Mouse (Mus musculus) forebrain, embryonic 15.5 days (tissue): ENCODE results near the gene Gabrr3. TPM values are rescaled to one million over a fixed set of nuclear protein-coding genes. Genes with fewer than 3 reads are reported as not detected.
A peak's percentile ranks its signal among the peaks of the same experiment; 100 is the strongest.
"Not testable (repeated sequence)": the region's sequence is repeated elsewhere in the genome, so short reads cannot be mapped to it uniquely, and the experiment has no call there.

Source experiments
- ATAC-seq: fragments of 200-750 bp; cut with Nextera tagmentation; replicated peaks from 2 replicates; pipeline ENCODE4 v1.8.0; 2017; ENCODE audit warnings: mild to moderate bottlenecking, moderate TSS enrichment, moderate library complexity
- H3K27ac ChIP-seq: fragments of 300-500 bp; sonication (generic); replicated peaks from 2 replicates; pipeline ENCODE4 v1.5.1; 2015; ENCODE audit warnings: mild to moderate bottlenecking, inconsistent platforms
- H3K27me3 ChIP-seq: fragments of 300-500 bp; sonication (generic); 2 replicates; pipeline ENCODE4 v1.6.1; 2015; ENCODE audit warnings: inconsistent platforms
- H3K36me3 ChIP-seq: fragments of 300-500 bp; sonication (generic); 2 replicates; pipeline ENCODE4 v1.6.1; 2015; ENCODE audit warnings: mild to moderate bottlenecking, inconsistent platforms
- H3K4me1 ChIP-seq: fragments of 300-500 bp; sonication (generic); 2 replicates; pipeline ENCODE4 v1.6.1; 2015; ENCODE audit warnings: inconsistent platforms
- H3K4me2 ChIP-seq: fragments of 300-500 bp; sonication (generic); replicated peaks from 2 replicates; pipeline ENCODE4 v1.6.1; 2015; ENCODE audit warnings: mild to moderate bottlenecking, inconsistent platforms
- H3K4me3 ChIP-seq: fragments of 300-500 bp; sonication (generic); 2 replicates; pipeline ENCODE4 v1.5.1; 2015; ENCODE audit warnings: mild to moderate bottlenecking, inconsistent platforms
- H3K9ac ChIP-seq: fragments of 300-500 bp; sonication (generic); replicated peaks from 2 replicates; pipeline ENCODE4 v1.6.1; 2015; ENCODE audit warnings: mild to moderate bottlenecking, inconsistent platforms
- H3K9me3 ChIP-seq: fragments of 300-500 bp; sonication (generic); 2 replicates; pipeline ENCODE4 v1.6.1; 2016; ENCODE audit warnings: inconsistent platforms
- WGBS: fragments of 180-500 bp; shearing (Covaris S2); methylation state at CpG from one replicate; pipeline ENCODE4 v1.1.7; 2015; ENCODE audit warnings: mixed read lengths; 5-methylcytosine and 5-hydroxymethylcytosine counted together
- polyA plus RNA-seq: library from polyadenylated mRNA; unstranded; fragments of >200 nt; fragmentation: Nextera tagmentation; extraction: Ambion mirVana; gene quantifications from 2 replicates; pipeline ENCODE4 v1.2.1, GENCODE M21; 2015

Gabrr3 gene
- polyA plus RNA-seq, 1 experiment from 2014 or later, result 0.06 TPM

DNA sequence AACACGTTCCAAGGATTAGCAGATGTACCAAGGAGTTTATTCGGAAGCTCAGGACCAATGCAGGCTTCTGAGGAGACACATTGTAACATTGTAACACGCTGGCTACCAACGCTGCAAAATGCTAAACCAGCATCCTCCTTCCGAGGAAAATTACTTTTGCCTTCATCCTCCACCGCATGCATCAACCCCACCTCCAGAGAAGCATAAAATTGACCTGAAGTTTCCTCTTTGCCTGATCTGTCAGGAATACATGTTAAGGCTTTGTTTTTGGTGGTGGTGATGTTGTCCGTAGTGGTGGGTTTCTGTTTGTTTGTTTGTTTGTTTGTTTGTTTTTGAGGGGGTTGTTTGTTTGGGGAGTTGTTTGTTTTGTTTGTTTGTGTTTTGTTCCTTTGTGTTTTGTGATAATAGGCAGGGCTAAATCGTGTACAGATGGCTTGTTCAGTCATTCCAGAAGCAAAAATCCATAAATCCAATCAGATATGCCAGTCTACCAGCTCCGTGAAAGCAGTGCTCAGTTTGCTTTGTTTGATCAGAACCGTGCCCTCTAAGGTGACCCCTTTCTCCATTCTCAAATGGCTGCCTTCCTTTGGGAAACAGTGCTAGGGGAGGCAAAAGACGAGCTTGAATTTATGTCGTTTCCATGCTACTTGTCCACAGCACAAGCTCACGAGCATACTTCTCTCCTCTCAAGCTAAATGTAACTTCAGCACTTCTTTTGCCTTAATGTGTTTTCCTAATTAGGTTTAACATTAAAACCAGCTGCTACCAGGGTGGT is 14.6 kb downstream of the Gabrr3 start:
- Histone ChIP-seq H3K27ac (no peak overlapping the region), H3K27me3 (no peaks in the 10 kb centered on the region), H3K36me3 (no peaks in the 10 kb centered on the region), H3K9me3 (no peaks in the 10 kb centered on the region), H3K4me1 (no peaks in the 10 kb centered on the region), H3K4me2 (no peak overlapping the region), H3K4me3 (no peak overlapping the region), H3K9ac (no peak overlapping the region)
- 55% methylated on average over 13 of the region's 13 CpGs for WGBS
- no peak for ATAC-seq

DNA sequence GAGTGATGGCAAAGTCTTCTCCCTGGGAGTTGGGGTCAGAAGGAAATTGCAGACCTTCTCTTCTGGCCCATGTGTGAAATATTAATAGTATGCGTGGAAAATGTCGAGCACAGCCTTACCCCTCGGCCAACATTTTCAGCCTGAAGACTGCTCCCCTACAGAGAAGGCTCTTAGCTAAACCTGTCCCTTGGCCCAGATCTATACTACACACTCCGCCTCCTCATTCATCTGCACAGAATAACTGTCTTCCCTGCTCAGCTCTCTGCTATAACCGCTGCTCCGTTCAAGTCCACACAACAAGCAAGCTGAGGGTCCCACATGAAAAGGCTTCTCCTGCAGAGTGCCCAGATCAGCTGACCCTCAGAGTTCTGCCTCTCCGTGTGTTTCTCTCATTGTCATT is 20.8 kb downstream of the Gabrr3 start:
- Histone ChIP-seq H3K4me1 (no peaks in the 10 kb centered on the region), H3K4me2 (no peak overlapping the region), H3K9me3 (no peaks in the 10 kb centered on the region), H3K9ac (no peak overlapping the region), H3K4me3 (no peak overlapping the region), H3K27ac (no peak overlapping the region), H3K36me3 (no peaks in the 10 kb centered on the region), H3K27me3 (no peaks in the 10 kb centered on the region)
- ATAC-seq, result no peak
- 62% methylated on average over 7 of the region's 7 CpGs for WGBS

DNA sequence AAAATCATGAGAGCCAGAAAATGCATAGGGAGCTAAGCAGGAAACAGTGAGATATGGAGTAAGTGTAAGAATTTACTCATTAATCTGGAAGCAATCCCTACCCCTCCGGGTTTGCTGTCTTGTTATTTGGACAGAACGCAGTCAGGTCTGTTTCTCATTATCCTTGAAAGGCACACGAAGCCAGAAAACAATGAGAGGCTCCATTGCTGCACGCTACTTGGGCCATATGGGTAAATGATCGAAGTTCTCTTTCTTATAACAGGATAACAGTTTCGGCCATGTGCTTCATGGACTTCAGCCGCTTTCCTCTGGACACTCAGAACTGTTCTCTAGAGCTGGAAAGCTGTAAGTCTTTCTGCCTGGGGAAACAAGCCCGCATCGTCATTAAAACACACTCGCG is 26.0 kb downstream of the Gabrr3 start:
- H3K4me3 ChIP-seq, result no peak overlapping the region
- no peaks in the 10 kb centered on the region for H3K4me1 ChIP-seq
- no peak overlapping the region for H3K27ac ChIP-seq
- no peaks in the 10 kb centered on the region for H3K27me3 ChIP-seq
- no peaks in the 10 kb centered on the region for H3K9me3 ChIP-seq
- no peak for ATAC-seq
- H3K36me3 ChIP-seq, result no peaks in the 10 kb centered on the region
- H3K9ac ChIP-seq, result no peak overlapping the region
- H3K4me2 ChIP-seq, result no peak overlapping the region
- 81% methylated on average over 11 of the region's 11 CpGs for WGBS

DNA sequence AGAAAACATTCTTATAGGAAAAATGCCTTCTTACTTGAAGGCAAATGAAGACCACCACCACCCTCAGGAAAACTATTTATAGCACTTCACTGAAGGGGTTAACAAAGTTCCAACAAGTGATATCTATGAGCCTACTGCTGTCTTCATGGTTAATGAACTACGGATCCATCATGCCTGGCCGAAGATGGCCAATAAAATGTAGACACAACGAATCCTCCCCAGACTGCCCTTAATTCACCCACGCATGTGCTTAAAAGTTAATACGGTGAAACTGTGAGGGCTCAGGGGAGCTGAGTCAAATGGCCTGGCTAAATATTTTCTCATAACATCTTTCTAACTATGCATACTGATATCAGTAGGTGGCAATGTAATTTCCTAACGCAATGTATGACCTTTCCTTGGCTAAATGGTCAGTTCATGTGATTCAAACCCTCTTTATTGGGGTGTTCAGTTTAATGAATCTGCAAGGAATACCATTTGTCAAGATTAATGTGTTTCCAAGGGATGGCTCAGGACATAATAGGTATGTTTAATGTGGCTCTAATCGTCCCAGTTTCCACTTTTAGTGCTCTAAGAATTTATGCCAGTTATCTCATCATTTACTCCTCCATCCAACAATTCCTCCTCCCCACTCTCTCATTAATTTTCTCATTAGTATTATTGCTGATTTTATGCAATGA is 37.9 kb downstream of the Gabrr3 start:
- Histone ChIP-seq H3K4me2 (no peak overlapping the region), H3K4me1 (no peaks in the 10 kb centered on the region), H3K4me3 (no peak overlapping the region), H3K9ac (no peak overlapping the region), H3K27ac (no peak overlapping the region), H3K27me3 (no peaks in the 10 kb centered on the region), H3K36me3 (no peaks in the 10 kb centered on the region), H3K9me3 (no peaks in the 10 kb centered on the region)
- no peak for ATAC-seq
- 87% methylated on average over 7 of the region's 7 CpGs for WGBS

DNA sequence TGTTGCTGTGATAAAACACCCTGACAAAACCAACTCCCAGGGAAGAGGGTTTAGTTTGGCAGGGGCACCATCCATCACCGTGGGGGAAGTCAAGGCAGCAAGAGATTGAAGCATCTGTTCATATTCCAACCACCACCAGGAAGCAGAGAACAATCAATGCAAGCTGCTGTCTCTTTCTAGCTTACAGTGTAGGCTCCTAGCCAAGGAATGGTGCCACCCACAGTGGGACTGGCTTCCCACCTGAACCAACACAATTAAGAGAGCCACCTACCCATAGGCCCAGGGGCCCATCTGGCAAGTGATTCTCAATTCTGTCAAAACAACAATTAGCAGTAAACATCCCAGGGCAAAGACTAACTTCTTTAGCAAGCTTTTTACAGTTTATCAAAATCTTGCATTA is 41.0 kb downstream of the Gabrr3 start:
- Histone ChIP-seq H3K36me3 (no peaks in the 10 kb centered on the region), H3K4me3 (no peak overlapping the region), H3K9me3 (no peaks in the 10 kb centered on the region), H3K27ac (no peak overlapping the region), H3K9ac (no peak overlapping the region), H3K4me1 (no peaks in the 10 kb centered on the region), H3K27me3 (no peaks in the 10 kb centered on the region), H3K4me2 (no peak overlapping the region)
- WGBS, result 64% methylated on average over 1 of the region's 1 CpGs
- ATAC-seq, result no peak

DNA sequence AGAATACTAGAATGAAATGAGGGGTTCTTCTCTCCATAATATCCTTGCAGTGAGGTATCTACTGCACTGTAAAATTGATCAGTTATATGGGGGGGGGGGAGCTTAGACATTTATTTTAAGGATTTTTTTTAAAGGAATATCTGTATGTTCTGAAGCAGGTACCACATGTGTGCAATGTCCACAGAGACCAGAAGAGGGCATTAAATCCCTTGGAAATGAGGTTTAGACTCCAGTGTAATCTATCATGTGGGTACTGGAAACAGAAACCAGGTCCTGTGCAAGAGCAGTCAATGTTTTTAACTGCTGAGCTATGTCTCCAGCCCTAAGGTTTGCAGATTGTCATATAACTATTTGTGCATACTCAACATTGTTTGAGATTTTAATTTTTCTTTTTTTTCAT is 42.0 kb downstream of the Gabrr3 start:
- H3K9me3 ChIP-seq, result no peaks in the 10 kb centered on the region
- no peak overlapping the region for H3K9ac ChIP-seq
- no peak overlapping the region for H3K4me3 ChIP-seq
- no peak overlapping the region for H3K4me2 ChIP-seq
- no peak for ATAC-seq
- H3K4me1 ChIP-seq, result no peaks in the 10 kb centered on the region
- no peak overlapping the region for H3K27ac ChIP-seq
- H3K27me3 ChIP-seq, result no peaks in the 10 kb centered on the region
- no peaks in the 10 kb centered on the region for H3K36me3 ChIP-seq

DNA sequence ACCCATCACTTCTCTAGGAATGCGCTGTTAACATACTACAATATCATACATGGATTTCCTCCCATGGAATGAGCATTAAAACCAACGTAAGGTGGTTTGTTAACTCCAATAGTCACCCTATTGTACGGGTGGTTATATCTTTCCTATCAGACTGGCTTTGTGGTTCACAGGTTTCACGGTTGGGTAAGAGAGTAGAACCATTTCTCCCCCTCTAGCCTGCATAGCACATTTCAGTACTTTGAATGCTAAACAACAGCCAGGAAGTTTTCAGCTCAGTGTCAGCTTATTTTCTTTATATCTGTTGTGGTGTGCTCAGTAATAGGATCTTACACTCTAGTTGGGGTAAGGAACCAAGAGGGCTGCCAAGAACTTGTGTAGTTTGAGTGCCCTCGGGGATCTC is 44.7 kb downstream of the Gabrr3 start:
- no peak for ATAC-seq
- no peaks in the 10 kb centered on the region for H3K9me3 ChIP-seq
- no peaks in the 10 kb centered on the region for H3K36me3 ChIP-seq
- 93% methylated on average over 5 of the region's 5 CpGs for WGBS
- H3K4me1 ChIP-seq, result no peaks in the 10 kb centered on the region
- H3K9ac ChIP-seq, result no peak overlapping the region
- H3K27me3 ChIP-seq, result no peaks in the 10 kb centered on the region
- no peak overlapping the region for H3K4me3 ChIP-seq
- no peak overlapping the region for H3K4me2 ChIP-seq
- no peak overlapping the region for H3K27ac ChIP-seq

DNA sequence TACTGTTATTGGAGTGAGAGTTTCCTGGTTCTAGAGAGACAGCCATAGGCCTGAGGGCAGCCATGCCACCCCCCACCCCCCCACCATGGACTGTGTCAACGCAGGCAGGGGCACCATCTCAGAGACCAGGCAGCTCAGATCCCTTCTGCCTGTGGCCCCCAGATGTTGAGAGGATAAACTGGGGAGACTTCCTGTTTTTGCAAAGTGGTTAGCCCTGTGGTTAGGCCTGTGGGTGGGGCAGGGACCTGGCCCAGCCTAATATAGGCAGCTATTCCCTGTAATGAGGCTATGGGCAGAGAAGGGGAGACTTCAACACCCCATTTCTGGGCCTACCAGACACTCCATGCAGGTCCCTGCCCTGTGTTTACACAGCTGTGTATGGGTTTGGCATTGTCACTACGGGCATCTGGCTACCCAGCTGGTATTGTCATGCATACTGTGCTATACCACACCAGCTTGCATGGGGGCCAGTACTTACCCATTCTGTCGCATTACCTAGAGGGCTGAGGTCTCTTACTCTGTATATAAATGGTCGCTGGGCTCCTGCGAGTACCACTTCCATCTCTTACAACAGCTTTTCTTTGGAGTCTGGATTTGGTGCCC is 52.2 kb downstream of the Gabrr3 start:
- H3K4me1 ChIP-seq, H3K27ac ChIP-seq, H3K36me3 ChIP-seq, H3K4me2 ChIP-seq, H3K9me3 ChIP-seq, H3K27me3 ChIP-seq, ATAC-seq, H3K9ac ChIP-seq, H3K4me3 ChIP-seq: not testable (repeated sequence)
- WGBS, result 88% methylated on average over 5 of the region's 5 CpGs

DNA sequence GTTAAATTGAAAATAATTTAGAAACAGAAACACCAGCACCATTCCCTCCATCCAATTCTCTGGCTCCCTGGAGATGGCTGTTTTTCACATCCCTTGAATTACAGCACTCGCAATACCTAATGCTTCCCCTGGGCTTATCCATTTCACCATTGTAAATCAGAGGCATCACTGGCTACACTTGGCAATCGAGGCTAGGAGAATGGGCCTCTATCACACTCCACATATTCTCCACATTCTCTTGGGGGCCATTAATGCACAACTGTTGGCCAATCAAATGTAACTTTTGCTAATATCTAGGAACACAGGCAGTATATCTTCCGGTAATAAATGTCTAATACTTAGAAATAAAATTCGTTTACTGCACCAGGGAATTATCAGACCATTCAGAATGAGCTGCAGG is 56.4 kb downstream of the Gabrr3 start:
- WGBS, result 85% methylated on average over 4 of the region's 4 CpGs
- no peaks in the 10 kb centered on the region for H3K4me1 ChIP-seq
- no peak overlapping the region for H3K27ac ChIP-seq
- H3K9ac ChIP-seq, result no peak overlapping the region
- no peak for ATAC-seq
- H3K27me3 ChIP-seq, result no peaks in the 10 kb centered on the region
- H3K4me2 ChIP-seq, result no peak overlapping the region
- no peaks in the 10 kb centered on the region for H3K36me3 ChIP-seq
- H3K4me3 ChIP-seq, result no peak overlapping the region
- H3K9me3 ChIP-seq, result no peaks in the 10 kb centered on the region

DNA sequence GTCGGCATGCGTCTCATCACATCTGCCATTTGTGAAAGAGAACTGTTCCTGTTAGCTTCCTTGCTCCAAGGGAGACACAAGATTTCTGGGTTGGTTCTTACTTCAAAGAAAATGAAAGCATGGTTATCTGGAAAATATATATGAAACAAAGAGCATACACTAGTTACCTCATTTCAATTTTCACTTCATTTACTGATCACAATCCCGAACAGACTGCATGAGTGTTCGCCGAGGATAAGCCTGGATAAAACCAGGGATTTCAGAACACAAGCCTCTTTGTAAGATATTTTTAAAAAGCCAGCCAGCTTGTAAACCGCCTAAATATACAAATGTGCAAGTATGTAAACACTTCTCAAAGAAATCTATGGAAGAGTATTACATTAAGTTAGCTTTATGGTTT is 56.8 kb downstream of the Gabrr3 start:
- ATAC-seq, result no peak
- Histone ChIP-seq H3K9ac (no peak overlapping the region), H3K4me1 (no peaks in the 10 kb centered on the region), H3K27me3 (no peaks in the 10 kb centered on the region), H3K9me3 (no peaks in the 10 kb centered on the region), H3K4me2 (no peak overlapping the region), H3K4me3 (no peak overlapping the region), H3K36me3 (no peaks in the 10 kb centered on the region), H3K27ac (no peak overlapping the region)
- WGBS, result 88% methylated on average over 6 of the region's 6 CpGs

DNA sequence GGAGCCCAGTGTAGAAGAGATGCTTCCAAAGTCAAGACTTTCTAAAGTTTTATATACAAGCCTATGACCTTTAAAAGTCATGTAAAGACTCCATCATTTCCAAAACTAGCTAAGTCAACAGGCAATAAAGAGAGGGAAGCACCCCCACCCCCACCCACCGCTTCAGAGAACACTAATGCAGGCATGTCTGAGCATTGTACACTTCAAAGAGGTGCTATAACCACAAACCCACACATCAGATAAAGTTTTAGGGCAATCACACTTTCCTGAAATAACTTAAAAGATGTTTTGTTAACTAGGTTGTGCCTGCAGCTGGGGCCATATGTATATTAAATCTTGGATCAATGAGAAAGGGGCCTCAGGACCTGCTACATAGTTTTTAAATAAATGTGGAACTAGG is 62.7 kb downstream of the Gabrr3 start:
- no peak overlapping the region for H3K9ac ChIP-seq
- 86% methylated on average over 1 of the region's 1 CpGs for WGBS
- H3K36me3 ChIP-seq, result no peaks in the 10 kb centered on the region
- no peaks in the 10 kb centered on the region for H3K9me3 ChIP-seq
- H3K4me3 ChIP-seq, result no peak overlapping the region
- ATAC-seq, result no peak
- H3K4me1 ChIP-seq, result peaks cover 6% of the 10 kb centered on the region
- no peak overlapping the region for H3K4me2 ChIP-seq
- H3K27ac ChIP-seq, result no peak overlapping the region
- no peaks in the 10 kb centered on the region for H3K27me3 ChIP-seq

DNA sequence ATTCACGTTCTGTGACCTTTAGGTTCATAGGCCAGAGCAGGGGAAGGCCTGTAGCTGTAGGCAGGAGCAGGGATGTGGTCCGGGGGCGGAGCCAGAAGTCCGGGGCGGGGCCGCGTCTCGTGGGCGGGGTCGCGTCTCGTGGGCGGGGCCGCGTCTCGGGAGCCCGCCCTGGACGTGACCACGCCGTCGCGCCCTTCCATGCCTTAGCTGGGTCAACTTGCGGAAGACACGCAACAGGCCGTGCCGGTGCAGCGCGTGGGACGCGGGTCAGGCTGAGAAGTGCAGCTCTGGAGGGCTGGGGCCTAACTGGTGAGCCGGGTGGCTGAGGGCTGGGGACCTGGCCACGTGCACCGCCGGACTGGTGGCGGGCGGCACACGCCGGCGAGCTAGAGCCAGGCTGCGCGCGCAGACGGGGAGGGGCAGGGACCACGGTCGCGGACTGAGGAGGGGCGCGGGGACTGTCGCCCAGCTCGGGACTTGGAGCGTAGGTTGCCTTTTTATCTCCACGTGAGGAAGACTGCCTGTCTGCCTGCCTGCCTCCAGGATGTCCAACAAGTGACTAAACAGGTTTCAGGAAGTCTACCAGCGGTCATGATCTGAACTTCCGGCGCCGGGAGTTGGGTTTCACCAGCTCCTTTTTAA is 64.6 kb downstream of the Gabrr3 start, which contains the start of gene Riox2:
TSS of gene Riox2 (plus strand) at position 139 of the 642 bp plus-strand sequence.
- Histone ChIP-seq H3K4me3 (peak within 1 kb of the TSS; percentile 70), H3K27ac (no peak within 1 kb of the TSS), H3K4me2 (peak within 1 kb of the TSS; percentile 85), H3K9ac (peak within 1 kb of the TSS; percentile 54), H3K9me3 (no peaks in the 10 kb centered on the region), H3K4me1 (peaks cover 6% of the 10 kb centered on the region), H3K27me3 (no peaks in the 10 kb centered on the region), H3K36me3 (no peaks in the 10 kb centered on the region)
- ATAC-seq, result peak; percentile 97
- 2% methylated on average over 55 of the region's 56 CpGs for WGBS
